Mouse (Mus musculus) midbrain, embryonic 11.5 days (tissue): ENCODE data around the gene Wasf3. TPM values are rescaled to one million over a fixed set of nuclear protein-coding genes. Genes with fewer than 3 reads are reported as not detected.

Experiments
- ATAC-seq: fragments of 200-750 bp; cut with Nextera tagmentation; 2 replicates; pipeline ENCODE4 v1.8.0; 2017; ENCODE audit warnings: moderate TSS enrichment, moderate library complexity; ENCODE audit not compliant: low FRiP score
- DNase-seq: peaks from one replicate; pipeline ENCODE4 v3.0.0; 2015; ENCODE audit warnings: low spot score; ENCODE audit errors: missing footprints
- H3K27ac ChIP-seq: fragments of 300-500 bp; sonication (generic); 2 replicates; pipeline ENCODE4 v1.5.1; 2014; ENCODE audit warnings: low read depth, low read length
- H3K27me3 ChIP-seq: fragments of 300-500 bp; sonication (generic); 2 replicates; pipeline ENCODE4 v1.6.1; 2014; ENCODE audit warnings: mild to moderate bottlenecking, low read length, moderate library complexity, mixed read lengths; ENCODE audit not compliant: control insufficient read depth, insufficient read depth
- H3K36me3 ChIP-seq: fragments of 300-500 bp; sonication (generic); 2 replicates; pipeline ENCODE4 v1.6.1; 2014; ENCODE audit warnings: mild to moderate bottlenecking, low read length, moderate library complexity, mixed read lengths; ENCODE audit not compliant: control insufficient read depth, insufficient read depth
- H3K4me1 ChIP-seq: fragments of 300-500 bp; sonication (generic); 2 replicates; pipeline ENCODE4 v1.6.1; 2014; ENCODE audit warnings: low read length; ENCODE audit not compliant: control insufficient read depth, insufficient read depth
- H3K4me2 ChIP-seq: fragments of 300-500 bp; sonication (generic); 2 replicates; pipeline ENCODE4 v1.6.1; 2014; ENCODE audit warnings: mild to moderate bottlenecking, moderate library complexity
- H3K4me3 ChIP-seq: fragments of 300-500 bp; sonication (generic); 2 replicates; pipeline ENCODE4 v1.5.1; 2014; ENCODE audit warnings: low read depth, low read length
- H3K9ac ChIP-seq: fragments of 300-500 bp; sonication (generic); 2 replicates; pipeline ENCODE4 v1.6.1; 2014; ENCODE audit warnings: low read length
- H3K9me3 ChIP-seq: fragments of 300-500 bp; sonication (generic); 2 replicates; pipeline ENCODE4 v1.6.1; 2016; ENCODE audit warnings: low read length; ENCODE audit not compliant: control insufficient read depth
- WGBS: fragments of 180-500 bp; shearing (Covaris S2); extraction: QIAGEN DNeasy Blood & Tissue Kit; methylation state at CpG from one replicate; pipeline ENCODE4 v1.1.7; 2014; 5-methylcytosine and 5-hydroxymethylcytosine counted together
- polyA plus RNA-seq: library from polyadenylated mRNA; unstranded; fragments of >200 nt; fragmentation: Nextera tagmentation; extraction: Ambion mirVana; gene quantifications from 2 replicates; pipeline ENCODE4 v1.2.1, GENCODE M21; 2014

Wasf3 gene
- polyA plus RNA-seq, 1 experiment from 2014 or later: 6.4 TPM

DNA sequence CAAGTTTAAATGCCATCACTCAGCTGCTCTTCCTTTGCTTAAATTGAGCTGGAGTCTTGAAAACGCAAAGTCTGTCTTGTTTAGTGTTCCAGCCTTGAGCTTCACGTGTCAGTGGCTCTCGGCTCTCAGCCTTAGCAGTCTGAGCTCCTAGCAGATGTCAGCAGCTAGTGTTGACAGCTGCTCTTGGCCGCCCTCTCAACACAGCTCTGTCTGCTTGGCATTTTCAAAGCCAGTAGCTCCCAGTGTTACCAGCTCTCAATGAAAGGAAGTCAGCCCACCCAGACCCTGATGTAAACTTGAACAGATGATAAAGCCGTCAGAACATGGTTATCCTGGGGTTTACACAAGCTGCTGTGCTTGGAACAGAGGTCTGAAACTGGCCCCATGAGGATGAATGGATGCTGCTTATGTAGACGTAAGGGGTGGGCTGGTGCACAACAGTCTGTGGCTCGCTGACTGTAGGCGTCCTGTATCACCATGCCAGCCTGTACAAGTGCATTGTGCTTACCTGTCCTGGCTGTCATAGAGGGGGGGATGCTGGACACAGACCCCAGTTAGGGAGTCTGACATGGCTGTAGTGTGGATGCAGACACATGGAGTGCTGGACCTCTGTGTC is 40.0 kb downstream of the Wasf3 start:
- whole genome bisulfite sequencing: 86% methylated on average over 8 of the region's 8 CpGs
- no peaks in the 10 kb centered on the region for H3K4me1 ChIP-seq
- DNase-seq (peak; percentile 59), ATAC-seq (no peak)
- no peak overlapping the region for H3K9ac ChIP-seq
- no peaks in the 10 kb centered on the region for H3K9me3 ChIP-seq
- H3K27me3 ChIP-seq: no peaks in the 10 kb centered on the region
- no peak overlapping the region for H3K4me3 ChIP-seq
- no peaks in the 10 kb centered on the region for H3K36me3 ChIP-seq
- no peak overlapping the region for H3K4me2 ChIP-seq
- no peak overlapping the region for H3K27ac ChIP-seq

- H3K27me3 ChIP-seq: no peaks in the 10 kb centered on the region
- ATAC-seq: no peak
- no peaks in the 10 kb centered on the region for H3K9me3 ChIP-seq
- H3K36me3 ChIP-seq: no peaks in the 10 kb centered on the region
- H3K27ac ChIP-seq: no peak overlapping the region
- H3K4me2 ChIP-seq: no peak overlapping the region
- no peak overlapping the region for H3K9ac ChIP-seq
- no peaks in the 10 kb centered on the region for H3K4me1 ChIP-seq
- H3K4me3 ChIP-seq: no peak overlapping the region
- WGBS: 90% methylated on average over 4 of the region's 4 CpGs
- peak; percentile 0 for DNase-seq
Observed at GRCm38 (mm10) chr5:146425656-146426055, 40.9 kb downstream of the Wasf3 start.

DNA sequence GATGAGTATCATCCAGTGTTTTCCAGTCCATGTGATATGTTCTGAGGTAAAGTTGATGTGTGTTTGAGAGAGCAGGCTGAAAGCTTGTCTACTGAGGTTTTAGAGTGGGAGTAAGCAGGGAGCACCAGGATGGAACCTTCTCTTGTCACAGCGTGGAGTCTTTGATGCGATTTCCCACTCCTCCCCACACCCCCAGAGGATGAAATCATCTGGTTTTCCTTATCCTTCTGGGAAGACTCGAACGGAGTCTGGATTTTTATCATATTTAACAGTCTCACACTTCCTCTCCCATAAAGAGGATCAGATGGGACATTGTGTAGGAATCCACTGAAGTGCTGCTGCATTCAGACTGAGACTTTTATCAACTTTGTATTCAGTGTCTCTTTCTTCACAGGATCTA is 43.3 kb downstream of the Wasf3 start:
- no peak overlapping the region for H3K27ac ChIP-seq
- ATAC-seq (no peak), DNase-seq (peak; percentile 44)
- no peaks in the 10 kb centered on the region for H3K4me1 ChIP-seq
- H3K27me3 ChIP-seq: no peaks in the 10 kb centered on the region
- no peaks in the 10 kb centered on the region for H3K9me3 ChIP-seq
- no peaks in the 10 kb centered on the region for H3K36me3 ChIP-seq
- H3K4me3 ChIP-seq: no peak overlapping the region
- WGBS: 87% methylated on average over 4 of the region's 4 CpGs
- H3K4me2 ChIP-seq: no peak overlapping the region
- no peak overlapping the region for H3K9ac ChIP-seq

GRCm38 (mm10) chr5:146431821-146432220 is 47.0 kb downstream of the Wasf3 start:
- 90% methylated on average over 3 of the region's 3 CpGs for WGBS
- Histone ChIP-seq H3K27me3 (no peaks in the 10 kb centered on the region), H3K27ac (no peak overlapping the region), H3K9ac (no peak overlapping the region), H3K4me3 (no peak overlapping the region), H3K36me3 (no peaks in the 10 kb centered on the region), H3K4me1 (no peaks in the 10 kb centered on the region), H3K4me2 (no peak overlapping the region), H3K9me3 (no peaks in the 10 kb centered on the region)
- no peak for ATAC-seq
- no peak for DNase-seq

GRCm38 (mm10) chr5:146432476-146432875 is 47.7 kb downstream of the Wasf3 start:
- no peaks in the 10 kb centered on the region for H3K9me3 ChIP-seq
- DNase-seq (peak; percentile 56), ATAC-seq (no peak)
- H3K9ac ChIP-seq: no peak overlapping the region
- no peak overlapping the region for H3K4me3 ChIP-seq
- H3K4me1 ChIP-seq: no peaks in the 10 kb centered on the region
- WGBS: 92% methylated on average over 6 of the region's 6 CpGs
- H3K36me3 ChIP-seq: no peaks in the 10 kb centered on the region
- H3K4me2 ChIP-seq: no peak overlapping the region
- no peaks in the 10 kb centered on the region for H3K27me3 ChIP-seq
- H3K27ac ChIP-seq: no peak overlapping the region

GRCm38 (mm10) chr5:146435316-146435715 is 50.5 kb downstream of the Wasf3 start:
- ATAC-seq: no peak
- H3K4me3 ChIP-seq: no peak overlapping the region
- H3K9me3 ChIP-seq: peaks cover 2% of the 10 kb centered on the region; the same call in 1 of the 2 replicates
- no peak overlapping the region for H3K4me2 ChIP-seq
- H3K4me1 ChIP-seq: no peaks in the 10 kb centered on the region
- no peak overlapping the region for H3K27ac ChIP-seq
- peaks cover 2% of the 10 kb centered on the region; the same call in 1 of the 2 replicates for H3K36me3 ChIP-seq
- no peak overlapping the region for H3K9ac ChIP-seq
- no peaks in the 10 kb centered on the region for H3K27me3 ChIP-seq
- DNase-seq: peak; percentile 59
- 95% methylated on average over 16 of the region's 16 CpGs for WGBS

- no peak overlapping the region for H3K9ac ChIP-seq
- no peak for ATAC-seq
- peaks cover 2% of the 10 kb centered on the region; the same call in 1 of the 2 replicates for H3K9me3 ChIP-seq
- H3K4me1 ChIP-seq: no peaks in the 10 kb centered on the region
- no peak overlapping the region for H3K4me2 ChIP-seq
- H3K27me3 ChIP-seq: no peaks in the 10 kb centered on the region
- no peak overlapping the region for H3K27ac ChIP-seq
- peak; percentile 71 for DNase-seq
- no peak overlapping the region for H3K4me3 ChIP-seq
- 95% methylated on average over 11 of the region's 11 CpGs for WGBS
- peaks cover 2% of the 10 kb centered on the region; the same call in 1 of the 2 replicates for H3K36me3 ChIP-seq
Observed at GRCm38 (mm10) chr5:146436796-146437195, 52.0 kb downstream of the Wasf3 start.

DNA sequence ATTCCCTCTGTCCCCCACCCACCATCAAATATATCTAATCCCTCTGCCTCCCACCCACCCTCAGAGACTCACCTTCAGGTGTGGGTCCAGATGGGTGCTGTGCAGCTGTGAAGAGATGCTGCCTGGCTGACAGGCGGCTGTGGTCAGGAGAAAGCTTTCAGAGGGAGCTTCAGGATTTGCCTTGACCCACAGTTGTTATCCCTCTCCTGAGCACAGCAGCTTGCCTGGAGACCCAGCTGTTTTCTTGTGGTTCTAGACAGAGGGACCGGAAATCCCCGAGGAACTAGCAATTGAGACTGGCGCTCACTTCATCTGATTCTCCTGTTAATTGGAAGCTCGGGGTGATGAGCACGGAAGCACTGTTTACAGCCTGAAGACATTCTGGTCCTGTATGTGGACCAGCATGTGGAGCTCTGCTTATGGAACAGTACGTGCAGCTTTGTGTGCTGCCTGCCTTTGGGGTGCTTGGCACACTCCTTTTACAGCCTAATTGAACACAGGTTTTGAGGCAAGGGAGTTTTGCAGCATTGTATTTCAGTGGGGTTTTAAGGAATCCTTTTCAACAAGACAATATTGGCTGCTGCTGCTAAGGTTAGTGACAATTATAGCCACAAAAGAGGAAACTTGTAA is 54.5 kb downstream of the Wasf3 start:
- DNase-seq (peak; percentile 60), ATAC-seq (no peak)
- no peaks in the 10 kb centered on the region for H3K4me1 ChIP-seq
- peaks cover 2% of the 10 kb centered on the region; the same call in 1 of the 2 replicates for H3K9me3 ChIP-seq
- no peak overlapping the region for H3K27ac ChIP-seq
- no peaks in the 10 kb centered on the region for H3K27me3 ChIP-seq
- 89% methylated on average over 7 of the region's 7 CpGs for WGBS
- no peak overlapping the region for H3K9ac ChIP-seq
- H3K36me3 ChIP-seq: peaks cover 2% of the 10 kb centered on the region; the same call in 1 of the 2 replicates
- no peak overlapping the region for H3K4me3 ChIP-seq
- H3K4me2 ChIP-seq: no peak overlapping the region

DNA sequence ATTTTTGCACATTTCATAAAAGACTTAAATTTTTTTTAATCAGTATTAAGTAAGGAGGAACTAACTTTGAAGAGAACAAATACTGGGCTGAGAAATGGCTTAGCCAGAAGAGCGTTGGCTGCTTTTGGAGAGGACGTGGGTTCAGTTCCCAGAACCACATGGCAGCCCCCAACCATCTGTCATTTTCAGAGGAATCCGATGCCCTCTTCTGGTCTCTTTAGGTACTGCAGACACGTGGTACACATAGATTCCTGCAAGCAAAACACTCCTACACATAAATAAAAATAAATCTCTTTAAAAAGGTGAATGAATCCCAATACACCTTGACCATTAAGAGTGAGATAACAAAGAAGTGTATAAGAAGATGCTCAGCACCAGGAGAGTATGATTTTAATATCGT is 55.5 kb downstream of the Wasf3 start:
- peak; percentile 73 for DNase-seq
- 95% methylated on average over 5 of the region's 5 CpGs for WGBS
- no peak overlapping the region for H3K27ac ChIP-seq
- H3K36me3 ChIP-seq: peaks cover 2% of the 10 kb centered on the region; the same call in 1 of the 2 replicates
- H3K27me3 ChIP-seq: no peaks in the 10 kb centered on the region
- no peaks in the 10 kb centered on the region for H3K4me1 ChIP-seq
- H3K9ac ChIP-seq: no peak overlapping the region
- H3K4me3 ChIP-seq: no peak overlapping the region
- peaks cover 2% of the 10 kb centered on the region; the same call in 1 of the 2 replicates for H3K9me3 ChIP-seq
- H3K4me2 ChIP-seq: no peak overlapping the region
- no peak for ATAC-seq
